In genomic region chr14:40921241-40921640, GRCm38 (mm10) we compare ENCODE assay signal across 23 mouse cellular contexts. TPM values are rescaled to one million over a fixed set of nuclear protein-coding genes. Genes with fewer than 3 reads are reported as not detected.
A peak's percentile ranks its signal among the peaks of the same experiment; 100 is the strongest.
DNase-seq lines count a peak whose midpoint lies in the region; ATAC-seq and TF ChIP-seq lines count a peak whose summit lies in the region.
"Had no signal": no experiment of that assay in that cellular context is flagged by ENCODE, and none has a peak within 500 bp of the region (broad histone marks: within the 10 kb centered on the region; RNA-seq: fewer than 3 reads in every experiment).

No protein-coding gene starts in this region.

- H3K4me3 ChIP-seq in liver, embryonic 13.5 days (replicated peaks): no peak overlapping the region
- no peak overlapping the region for H3K4me3 ChIP-seq in bone marrow, adult 2 months (replicated peaks; ENCODE audit: control insufficient read depth, low read depth, low read length)
- H3K4me3 ChIP-seq in macrophage (ENCODE audit: inconsistent target): no peak overlapping the region
- H3K4me3 ChIP-seq in midbrain, embryonic 16.5 days (ENCODE audit: low read depth, low read length): no peak overlapping the region
- no peak overlapping the region for H3K4me3 ChIP-seq in kidney, embryonic 14.5 days (ENCODE audit: low read length)
- H3K4me3 ChIP-seq: embryonic facial prominence, embryonic 15.5 days; erythroblast, embryonic 14.5 days; forebrain, embryonic 10.5 days; heart, embryonic 12.5 days; hindbrain, embryonic 10.5 days had no signal

- H3K36me3 ChIP-seq in liver, embryonic 13.5 days: peaks cover 18% of the 10 kb centered on the region
- 0 out of 2 replicates have a peak, but pooled peaks cover 7% of the 10 kb centered on the region for H3K36me3 ChIP-seq in macrophage (ENCODE audit: inconsistent target)
- no peaks in the 10 kb centered on the region for H3K36me3 ChIP-seq in midbrain, embryonic 16.5 days (ENCODE audit: control insufficient read depth, insufficient read depth, low read length)
- H3K36me3 ChIP-seq in kidney, embryonic 14.5 days (ENCODE audit: control insufficient read depth, insufficient read depth, low read length): peaks cover 6% of the 10 kb centered on the region; the same call in 1 of the 2 replicates
- H3K36me3 ChIP-seq: heart, embryonic 12.5 days had no signal

- peaks cover 92% of the 10 kb centered on the region for H3K79me2 ChIP-seq in macrophage (ENCODE audit: inconsistent target)

- peaks cover 78% of the 10 kb centered on the region for H3K4me1 ChIP-seq in liver, embryonic 13.5 days (replicated peaks)
- H3K4me1 ChIP-seq in bone marrow, adult 2 months (ENCODE audit: control insufficient read depth, insufficient read depth, low read length): peaks cover 26% of the 10 kb centered on the region
- H3K4me1 ChIP-seq in midbrain, embryonic 16.5 days (ENCODE audit: control insufficient read depth, insufficient read depth, low read length): no peaks in the 10 kb centered on the region
- H3K4me1 ChIP-seq in kidney, embryonic 14.5 days (ENCODE audit: control insufficient read depth, insufficient read depth, low read length): peaks cover 8% of the 10 kb centered on the region; the same call in 1 of the 2 replicates

- no peaks in the 10 kb centered on the region for H3K27me3 ChIP-seq in liver, embryonic 13.5 days
- H3K27me3 ChIP-seq in midbrain, embryonic 16.5 days (ENCODE audit: control insufficient read depth, insufficient read depth, low read depth, low read length): no peaks in the 10 kb centered on the region
- no peaks in the 10 kb centered on the region for H3K27me3 ChIP-seq in kidney, embryonic 14.5 days (ENCODE audit: control insufficient read depth, insufficient read depth, low read length)
- H3K27me3 ChIP-seq: CH12.LX; embryonic facial prominence, embryonic 15.5 days; heart, embryonic 12.5 days; Patski had no signal

- no peak for TF ChIP-seq CTCF in bone marrow, adult 2 months (IDR thresholded peaks at IDR 0.05; ENCODE audit: control insufficient read depth, insufficient read depth, low read length)

- no peak overlapping the region for H3K9ac ChIP-seq in liver, embryonic 13.5 days
- no peak overlapping the region for H3K9ac ChIP-seq in midbrain, embryonic 16.5 days (ENCODE audit: low read depth, low read length)
- H3K9ac ChIP-seq in kidney, embryonic 14.5 days (ENCODE audit: low read depth, low read length): no peak overlapping the region
- H3K9ac ChIP-seq: embryonic facial prominence, embryonic 15.5 days; heart, embryonic 12.5 days; hindbrain, embryonic 14.5 days had no signal

- no peak for ATAC-seq in liver, embryonic 13.5 days (ENCODE audit: low read depth)
- no peak for ATAC-seq in midbrain, embryonic 16.5 days
- ATAC-seq in kidney, embryonic 14.5 days (ENCODE audit: low FRiP score, low TSS enrichment): no peak
- ATAC-seq: forebrain, embryonic 14.5 days; Patski had no signal

- no peaks in the 10 kb centered on the region for H3K9me3 ChIP-seq in liver, embryonic 13.5 days (replicated peaks)
- H3K9me3 ChIP-seq in midbrain, embryonic 16.5 days (replicated peaks; ENCODE audit: control insufficient read depth, low read length, poor library complexity, severe bottlenecking): no peaks in the 10 kb centered on the region
- no peaks in the 10 kb centered on the region for H3K9me3 ChIP-seq in kidney, embryonic 14.5 days (ENCODE audit: control insufficient read depth, low read length)
- H3K9me3 ChIP-seq: embryonic facial prominence, embryonic 15.5 days; forebrain, embryonic 10.5 days; heart, embryonic 12.5 days; hindbrain, embryonic 10.5 days had no signal

- H3K27ac ChIP-seq in liver, embryonic 13.5 days: 0 out of 2 replicates have a peak overlapping the region, but pooled peaks have one; percentile 29
- H3K27ac ChIP-seq in bone marrow, adult 2 months (ENCODE audit: control insufficient read depth, insufficient read depth, low read depth, low read length, poor library complexity): peak overlapping the region; percentile 47; the same call in 1 of the 2 replicates
- H3K27ac ChIP-seq in macrophage: peak overlapping the region; percentile 44
- H3K27ac ChIP-seq in midbrain, embryonic 16.5 days (ENCODE audit: low read length): no peak overlapping the region
- H3K27ac ChIP-seq in kidney, embryonic 14.5 days (ENCODE audit: low read depth, low read length): no peak overlapping the region
- H3K27ac ChIP-seq: embryonic facial prominence, embryonic 15.5 days; forebrain, embryonic 10.5 days; hindbrain, embryonic 10.5 days; hindbrain, embryonic 14.5 days had no signal

- no peak overlapping the region for H3K4me2 ChIP-seq in liver, embryonic 13.5 days
- no peak overlapping the region for H3K4me2 ChIP-seq in midbrain, embryonic 16.5 days (ENCODE audit: low read length)
- H3K4me2 ChIP-seq in kidney, embryonic 14.5 days (replicated peaks; ENCODE audit: low read depth, low read length): no peak overlapping the region
- H3K4me2 ChIP-seq: embryonic facial prominence, embryonic 15.5 days; heart, embryonic 12.5 days; hindbrain, embryonic 14.5 days had no signal

- DNase-seq in liver, embryonic 13.5 days: no peak
- no peak for DNase-seq in liver
- DNase-seq in spleen, adult 12 weeks (ENCODE audit: low spot score): no peak
- DNase-seq: adrenal gland, adult 2 months; adrenal gland, postnatal 36 days; cerebellum, adult 11-12 months; cerebellum, adult 9-11 months; cerebellum, postnatal 36 days; embryo, embryonic 11 days; gastrocnemius, postnatal 14 days had no signal

- 74% methylated on average over 1 of the region's 1 CpGs for WGBS in liver, embryonic 13.5 days (ENCODE audit: insufficient replicate concordance)
- 58% methylated on average over 1 of the region's 1 CpGs for WGBS in bone marrow, adult 2 months
- WGBS in macrophage (ENCODE audit: missing documents): 17% methylated on average over 1 of the region's 1 CpGs
- WGBS in midbrain, embryonic 16.5 days: 96% methylated on average over 1 of the region's 1 CpGs
- 91% methylated on average over 1 of the region's 1 CpGs for WGBS in kidney, embryonic 14.5 days

- TF ChIP-seq POLR2A in bone marrow, adult 2 months (IDR thresholded peaks at IDR 0.05; ENCODE audit: borderline replicate concordance, control insufficient read depth, low read depth, low read length): no peak

RNA-seq across cellular contexts. Expression of gene Sh2d4b, which starts 28.2 kb away (rescaled TPM):
- polyA plus RNA-seq in liver, embryonic 13.5 days (2015; fragmentation: Nextera tagmentation; extraction: Ambion mirVana): 0.15 and 0.20 TPM in 2 replicates
- 3.5 and 6.5 TPM in 2 replicates for polyA plus RNA-seq in bone marrow, adult 2 months (2011; ENCODE audit: insufficient read depth, insufficient read length, low replicate concordance, missing spikeins)
- 10 to 100 TPM in 3 of 26 experiments, 1 to 10 TPM in 22, not detected in 1; 1.6 to 15.1 (median 4.5) TPM for total RNA-seq in macrophage (2018; cell fraction: chromatin; rRNA removed)
- under 1 TPM in 25 of 26 experiments, not detected in 1; 0.15 to 0.71 (median 0.33) TPM for total RNA-seq in macrophage (2018; cell fraction: cytosol; rRNA removed)
- total RNA-seq in macrophage (2018; cell fraction: nucleus; rRNA removed): 1 to 10 TPM in 21 of 26 experiments, under 1 TPM in 5; 0.36 to 6.4 (median 2.0) TPM
- 0.16 to 0.45 TPM (median 0.20 TPM) in 3 replicates for polyA plus RNA-seq in macrophage (2018)
- 0.99 and 1.6 TPM in 2 replicates for polyA plus RNA-seq in midbrain, embryonic 16.5 days (2015; fragmentation: Nextera tagmentation; extraction: Ambion mirVana)
- polyA plus RNA-seq in kidney, embryonic 14.5 days (2014; fragmentation: Nextera tagmentation; extraction: Ambion mirVana): 0.57 and 0.65 TPM in 2 replicates

RNA-seq across cellular contexts. Expression of gene Tspan14, which starts 45.4 kb away (rescaled TPM):
- polyA plus RNA-seq in liver, embryonic 13.5 days (2015; fragmentation: Nextera tagmentation; extraction: Ambion mirVana): 32.9 and 37.5 TPM in 2 replicates
- 23.3 and 41.2 TPM in 2 replicates for polyA plus RNA-seq in bone marrow, adult 2 months (2011; ENCODE audit: insufficient read depth, insufficient read length, low replicate concordance, missing spikeins)
- 10 to 100 TPM; 13.5 to 89.6 (median 60.6) TPM for total RNA-seq in macrophage (2018; cell fraction: chromatin; rRNA removed)
- total RNA-seq in macrophage (2018; cell fraction: cytosol; rRNA removed): 10 to 100 TPM; 26.7 to 98.5 (median 51.9) TPM
- total RNA-seq in macrophage (2018; cell fraction: nucleus; rRNA removed): 100 to 1,000 TPM in 4 of 26 experiments, 10 to 100 TPM in 22; 29.7 to 119 (median 77.9) TPM
- 51.5 to 93.5 TPM (median 73.8 TPM) in 3 replicates for polyA plus RNA-seq in macrophage (2018)
- 61.7 and 66.1 TPM in 2 replicates for polyA plus RNA-seq in midbrain, embryonic 16.5 days (2015; fragmentation: Nextera tagmentation; extraction: Ambion mirVana)
- polyA plus RNA-seq in kidney, embryonic 14.5 days (2014; fragmentation: Nextera tagmentation; extraction: Ambion mirVana): 67.4 and 118 TPM in 2 replicates

Comparison
In these comparisons a context has a peak if more than half of its experiments do, and no peak if none do; other contexts are left out.
1. H3K27ac ChIP-seq: peak in liver, embryonic 13.5 days (single experiment), bone marrow, adult 2 months (single experiment) and macrophage (single experiment); none in midbrain, embryonic 16.5 days (single experiment) and kidney, embryonic 14.5 days (single experiment).